Mouse (Mus musculus) E14TG2a.4 (cell line): ENCODE results near the gene Sash1.

Experiments used
- CTCF ChIP-seq: conservative IDR thresholded peaks from 2 replicates; pipeline ENCODE4 v1.5.1; 2014; ENCODE audit warnings: low read length
- POU5F1 ChIP-seq: IDR thresholded peaks from 2 replicates; pipeline ENCODE4 v1.6.1; 2014; ENCODE audit warnings: low read length, borderline replicate concordance

- TF ChIP-seq CTCF: no peak
- no peak for TF ChIP-seq POU5F1
Measured at GRCm38 (mm10) chr10:8839956-8840355, 45.9 kb downstream of the Sash1 start.
